Mouse (Mus musculus): ENCODE results near the gene Utf1.

DNA sequence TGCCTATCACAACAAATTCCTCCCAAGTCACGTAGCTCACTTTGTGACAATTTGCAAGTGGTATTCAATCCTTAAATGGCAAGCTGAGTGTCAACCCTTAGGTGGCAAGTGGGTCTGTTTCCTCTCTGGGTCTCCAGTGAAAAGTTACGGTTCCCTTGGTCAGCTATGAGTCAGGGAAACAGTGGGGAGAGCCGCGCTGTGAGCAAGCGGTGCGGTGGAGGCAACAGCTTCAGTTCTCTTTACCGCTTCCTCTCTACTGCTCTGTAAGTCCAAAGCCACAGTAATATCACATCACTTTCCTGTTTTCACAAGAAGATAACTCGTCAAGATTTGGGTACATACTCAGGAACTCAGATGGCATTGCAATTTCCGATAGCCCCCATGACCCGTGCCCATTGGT lies 30.7 kb downstream of the Utf1 start:
- TF ChIP-seq POLR2A (IDR thresholded peaks at IDR 0.05; ENCODE audit: control insufficient read depth, low read depth, low read length) (no peak), CTCF (IDR thresholded peaks at IDR 0.05; ENCODE audit: control insufficient read depth, insufficient read depth, insufficient replicate concordance, low read depth, low read length) (no peak)
